Mouse (Mus musculus) myocyte (in vitro differentiated cells): ENCODE data around the gene Btnl9. TPM values are rescaled to one million over a fixed set of nuclear protein-coding genes. Genes with fewer than 3 reads are reported as not detected.
"Not testable (repeated sequence)": the region's sequence is repeated elsewhere in the genome, so short reads cannot be mapped to it uniquely, and the experiment has no call there.

Source experiments
- H3K27me3 ChIP-seq: one replicate; pipeline ENCODE4 v1.6.1; 2011; ENCODE audit not compliant: control insufficient read depth, insufficient read depth, insufficient read length
- H3K36me3 ChIP-seq: one replicate; pipeline ENCODE4 v1.6.1; 2011; ENCODE audit not compliant: control insufficient read depth, insufficient read depth
- H3K4me2 ChIP-seq: one replicate; pipeline ENCODE4 v1.6.1; 2011; ENCODE audit warnings: low read depth, control low read depth
- H3K4me3 ChIP-seq: one replicate; pipeline ENCODE4 v1.5.1; 2011; ENCODE audit warnings: mild to moderate bottlenecking, control low read depth, moderate library complexity
- H3K79me2 ChIP-seq: one replicate; pipeline ENCODE4 v1.6.1; 2011; ENCODE audit not compliant: control insufficient read depth, insufficient read depth
- H3ac ChIP-seq: one replicate; pipeline ENCODE4 v1.6.1; 2011; ENCODE audit not compliant: control insufficient read depth, insufficient read length
- CEBPB ChIP-seq: IDR thresholded peaks from 2 replicates; pipeline ENCODE4 v1.6.1; 2011; ENCODE audit warnings: mild to moderate bottlenecking, moderate library complexity; ENCODE audit not compliant: poor library complexity, insufficient read depth, severe bottlenecking
- E2F4 ChIP-seq: IDR thresholded peaks from one replicate; pipeline ENCODE4 v1.6.1; 2011; ENCODE audit warnings: mild to moderate bottlenecking, control low read depth, moderate library complexity; ENCODE audit not compliant: insufficient read depth
- MAX ChIP-seq: IDR thresholded peaks from one replicate; pipeline ENCODE4 v1.6.1; 2011; ENCODE audit warnings: low read depth, mild to moderate bottlenecking, control low read depth
- MYOD1 ChIP-seq, 3 experiments: IDR thresholded peaks; one replicate each; pipeline ENCODE4 v1.6.1; 2011; ENCODE audit warnings: control low read depth in 2 of 3, low read depth in 2 of 3, mild to moderate bottlenecking in 2 of 3, moderate library complexity in 1 of 3; ENCODE audit not compliant: insufficient read length in 2 of 3, control insufficient read depth in 1 of 3
- MYOG ChIP-seq, 3 experiments: IDR thresholded peaks; one replicate each; pipeline ENCODE4 v1.6.1; 2011; ENCODE audit warnings: control low read depth in 2 of 3, low read depth in 2 of 3, mild to moderate bottlenecking in 2 of 3; ENCODE audit not compliant: insufficient read length in 2 of 3, control insufficient read depth in 1 of 3, insufficient read depth in 1 of 3
- POLR2A ChIP-seq: IDR thresholded peaks from one replicate; pipeline ENCODE4 v1.6.1; 2011; ENCODE audit warnings: low read depth, mild to moderate bottlenecking, control low read depth, moderate library complexity; ENCODE audit not compliant: insufficient read length
- POLR2AphosphoS2 ChIP-seq: IDR thresholded peaks from one replicate; pipeline ENCODE4 v1.6.1; 2011; ENCODE audit warnings: low read depth, control low read depth; ENCODE audit not compliant: insufficient read length
- REST ChIP-seq: IDR thresholded peaks from one replicate; pipeline ENCODE4 v1.6.1; 2011; ENCODE audit warnings: mild to moderate bottlenecking, control low read depth, moderate library complexity; ENCODE audit not compliant: insufficient read depth, insufficient read length
- SRF ChIP-seq: IDR thresholded peaks from one replicate; pipeline ENCODE4 v1.6.1; 2011; ENCODE audit warnings: low read depth; ENCODE audit not compliant: control insufficient read depth, insufficient read length
- TCF12 ChIP-seq: IDR thresholded peaks from one replicate; pipeline ENCODE4 v1.6.1; 2011; ENCODE audit warnings: mild to moderate bottlenecking, control low read depth; ENCODE audit not compliant: poor library complexity, insufficient read depth, severe bottlenecking
- TCF3 ChIP-seq: IDR thresholded peaks from one replicate; pipeline ENCODE4 v1.6.1; 2011; ENCODE audit warnings: low read depth, control low read depth; ENCODE audit not compliant: insufficient read length
- USF1 ChIP-seq: IDR thresholded peaks from one replicate; pipeline ENCODE4 v1.6.1; 2011; ENCODE audit warnings: low read depth, mild to moderate bottlenecking, control low read depth, moderate library complexity
- polyA plus RNA-seq: library from polyadenylated mRNA; unstranded; fragments of >200 nt; fragmentation: generic; extraction: Trizol; gene quantifications from one replicate; pipeline ENCODE4 v1.2.1, GENCODE M21; 2012; ENCODE audit warnings: missing spikeins

The Btnl9 gene
- polyA plus RNA-seq, 1 experiment: not detected

GRCm38 (mm10) chr11:49187701-49188100 lies 742 bp upstream of the Btnl9 start:
- H3ac ChIP-seq: no peak overlapping the region
- H3K36me3 ChIP-seq: no peaks in the 10 kb centered on the region
- peaks cover 15% of the 10 kb centered on the region for H3K27me3 ChIP-seq
- TF ChIP-seq MAX (no peak), TCF12 (no peak), POLR2A (no peak), MYOG (IDR thresholded peaks at IDR 0.05; ENCODE audit: control insufficient read depth in 1 of 3, insufficient read depth in 1 of 3, insufficient read length in 2 of 3, low read depth in 2 of 3) (no peak), POLR2AphosphoS2 (no peak), TCF3 (no peak), MYOD1 (IDR thresholded peaks at IDR 0.05; ENCODE audit: control insufficient read depth in 1 of 3, insufficient read length in 2 of 3, low read depth in 2 of 3) (no peak), E2F4 (no peak), USF1 (no peak), CEBPB (no peak), REST (no peak)
- no peak overlapping the region for H3K4me2 ChIP-seq
- H3K79me2 ChIP-seq: no peaks in the 10 kb centered on the region
- no peak overlapping the region for H3K4me3 ChIP-seq

GRCm38 (mm10) chr11:49186452-49186851 lies 507 bp downstream of the Btnl9 start:
- Histone ChIP-seq H3K27me3 (peaks cover 16% of the 10 kb centered on the region), H3K79me2 (no peaks in the 10 kb centered on the region), H3K4me3 (no peak overlapping the region), H3K36me3 (no peaks in the 10 kb centered on the region), H3ac (no peak overlapping the region), H3K4me2 (no peak overlapping the region)
- no peak for TF ChIP-seq MYOD1 (IDR thresholded peaks at IDR 0.05; ENCODE audit: control insufficient read depth in 1 of 3, insufficient read length in 2 of 3, low read depth in 2 of 3)
- TF ChIP-seq CEBPB: no peak
- TF ChIP-seq POLR2AphosphoS2: no peak
- no peak for TF ChIP-seq SRF
- TF ChIP-seq MAX: no peak
- no peak for TF ChIP-seq MYOG (IDR thresholded peaks at IDR 0.05; ENCODE audit: control insufficient read depth in 1 of 3, insufficient read depth in 1 of 3, insufficient read length in 2 of 3, low read depth in 2 of 3)
- TF ChIP-seq POLR2A: no peak
- no peak for TF ChIP-seq TCF12
- no peak for TF ChIP-seq TCF3
- no peak for TF ChIP-seq USF1
- TF ChIP-seq E2F4: no peak
- no peak for TF ChIP-seq REST

GRCm38 (mm10) chr11:49183172-49183571 lies 3.8 kb downstream of the Btnl9 start:
- no peak for TF ChIP-seq TCF3
- no peak for TF ChIP-seq USF1
- TF ChIP-seq CEBPB: no peak
- TF ChIP-seq E2F4: no peak
- no peak for TF ChIP-seq MAX
- TF ChIP-seq POLR2A: no peak
- no peak for TF ChIP-seq REST
- no peak for TF ChIP-seq MYOG (IDR thresholded peaks at IDR 0.05; ENCODE audit: control insufficient read depth in 1 of 3, insufficient read depth in 1 of 3, insufficient read length in 2 of 3, low read depth in 2 of 3)
- TF ChIP-seq SRF: no peak
- TF ChIP-seq MYOD1 (IDR thresholded peaks at IDR 0.05; ENCODE audit: control insufficient read depth in 1 of 3, insufficient read length in 2 of 3, low read depth in 2 of 3): no peak
- TF ChIP-seq POLR2AphosphoS2: no peak
- no peak for TF ChIP-seq TCF12
- Histone ChIP-seq H3K4me2 (no peak overlapping the region), H3K79me2 (no peaks in the 10 kb centered on the region), H3ac (no peak overlapping the region), H3K36me3 (no peaks in the 10 kb centered on the region), H3K27me3 (peaks cover 25% of the 10 kb centered on the region), H3K4me3 (no peak overlapping the region)

- not testable (repeated sequence) for H3K4me3 ChIP-seq, H3K79me2 ChIP-seq, H3K4me2 ChIP-seq, H3ac ChIP-seq, H3K36me3 ChIP-seq
- H3K27me3 ChIP-seq: peaks cover 24% of the 10 kb centered on the region
Measured at GRCm38 (mm10) chr11:49176047-49176779, 10.7 kb downstream of the Btnl9 start.

- H3K79me2 ChIP-seq: no peaks in the 10 kb centered on the region
- no peak overlapping the region for H3K4me2 ChIP-seq
- no peak overlapping the region for H3ac ChIP-seq
- peaks cover 29% of the 10 kb centered on the region for H3K27me3 ChIP-seq
- no peaks in the 10 kb centered on the region for H3K36me3 ChIP-seq
- H3K4me3 ChIP-seq: no peak overlapping the region
- TF ChIP-seq MAX: no peak
- TF ChIP-seq POLR2A: no peak
- TF ChIP-seq SRF: no peak
- TF ChIP-seq MYOD1 (IDR thresholded peaks at IDR 0.05; ENCODE audit: control insufficient read depth in 1 of 3, insufficient read length in 2 of 3, low read depth in 2 of 3): no peak
- TF ChIP-seq REST: no peak
- TF ChIP-seq POLR2AphosphoS2: no peak
- no peak for TF ChIP-seq TCF12
- no peak for TF ChIP-seq CEBPB
- TF ChIP-seq TCF3: no peak
- TF ChIP-seq E2F4: no peak
- TF ChIP-seq USF1: no peak
- no peak for TF ChIP-seq MYOG (IDR thresholded peaks at IDR 0.05; ENCODE audit: control insufficient read depth in 1 of 3, insufficient read depth in 1 of 3, insufficient read length in 2 of 3, low read depth in 2 of 3)
Measured at GRCm38 (mm10) chr11:49175345-49175744, 11.6 kb downstream of the Btnl9 start.
